Mouse (Mus musculus): ENCODE data around the gene Stx3.

GRCm38 (mm10) chr19:11768163-11768562 lies 51.0 kb downstream of the Stx3 start:
- TF ChIP-seq GATA1 (IDR thresholded peaks at IDR 0.05; ENCODE audit: low read length) (no peak), TAL1 (IDR thresholded peaks at IDR 0.05; ENCODE audit: low read length) (no peak)

Data from erythroblast, embryonic 14.5 days (primary cell).